Mouse (Mus musculus) lung, postnatal 36 days (tissue): ENCODE results near the gene Eif4ebp2.
A peak's percentile ranks its signal among the peaks of the same experiment; 100 is the strongest.
"Not testable (repeated sequence)": the region's sequence is repeated elsewhere in the genome, so short reads cannot be mapped to it uniquely, and the experiment has no call there.

ENCODE experiments used
- DNase-seq: peaks from one replicate; pipeline ENCODE4 v3.0.0; 2022; ENCODE audit warnings: mixed read lengths

Gene Eif4ebp2

DNA sequence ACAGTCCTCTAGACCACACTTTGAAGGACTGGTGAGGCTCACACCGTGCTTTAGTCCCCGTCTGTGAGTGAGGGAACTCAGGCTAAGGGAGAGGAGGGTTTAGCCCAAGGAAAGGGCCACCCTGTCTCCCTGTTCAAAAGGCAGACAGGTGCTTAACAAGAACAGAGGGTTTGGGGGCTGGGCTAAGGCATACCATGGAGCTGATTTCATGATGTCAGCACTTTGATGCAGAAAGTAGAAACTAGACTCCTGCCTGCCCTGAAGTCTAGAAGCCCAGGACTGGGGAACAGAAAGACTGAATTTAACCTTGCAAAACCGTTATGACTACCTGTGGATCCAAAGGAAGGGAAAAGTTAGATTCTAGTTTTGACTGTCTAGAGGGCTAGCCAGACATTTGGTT, 4.7 kb upstream of the Eif4ebp2 start:
- no peak for DNase-seq

DNA sequence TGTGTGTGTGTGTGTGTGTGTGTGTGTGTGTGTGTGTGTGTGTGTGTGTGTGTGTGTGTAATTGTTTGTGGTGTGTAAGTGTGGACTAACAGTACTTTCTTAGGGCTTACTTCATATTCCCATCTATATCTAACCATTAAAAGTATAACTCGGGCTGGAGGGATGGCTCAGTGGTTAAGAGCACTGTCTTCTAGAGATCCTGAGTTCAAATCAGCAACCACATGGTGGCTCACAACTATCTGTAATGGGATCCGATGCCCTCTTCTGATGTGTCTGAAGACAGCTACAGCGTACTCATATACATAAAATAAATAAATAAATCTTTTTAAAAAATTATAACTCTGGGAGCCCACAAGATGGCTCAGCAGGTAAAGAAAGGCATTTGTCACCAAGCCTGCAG, 710 bp upstream of the Eif4ebp2 start:
- not testable (repeated sequence) for DNase-seq

DNA sequence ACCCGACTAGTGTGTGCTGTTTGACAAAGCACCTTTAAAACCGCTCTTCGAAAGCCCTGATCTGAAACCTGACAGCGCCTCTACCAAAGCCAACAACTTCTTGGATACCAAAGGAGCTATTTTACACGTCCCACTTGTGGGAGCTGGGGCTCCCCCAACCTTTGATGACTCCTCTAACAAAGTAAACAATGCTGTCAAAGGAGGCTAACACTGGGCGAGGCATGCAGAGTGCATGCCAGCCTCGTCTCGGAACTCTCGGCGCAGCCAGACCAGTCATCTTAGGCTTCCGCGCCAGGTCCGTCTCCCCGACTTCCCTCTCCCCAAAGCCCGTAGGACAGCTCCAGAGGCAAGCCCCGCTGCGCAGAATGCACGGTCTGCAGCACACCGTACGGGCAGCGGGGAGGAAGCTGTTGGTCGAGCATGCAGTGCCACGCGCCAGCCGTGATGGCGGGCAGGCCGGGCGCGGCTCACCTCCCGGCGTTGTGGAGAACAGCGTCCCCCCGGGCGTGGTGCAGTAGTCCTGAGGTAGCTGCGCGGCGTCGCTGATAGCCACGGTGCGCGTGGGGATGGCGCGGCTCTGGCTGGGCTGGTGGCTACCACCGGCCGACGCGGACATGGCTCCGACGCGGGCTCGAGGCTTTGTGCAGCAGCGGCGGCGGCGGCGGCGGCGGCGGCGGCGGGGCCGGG, 387 bp downstream of the Eif4ebp2 start:
- peak; percentile 47 for DNase-seq

DNA sequence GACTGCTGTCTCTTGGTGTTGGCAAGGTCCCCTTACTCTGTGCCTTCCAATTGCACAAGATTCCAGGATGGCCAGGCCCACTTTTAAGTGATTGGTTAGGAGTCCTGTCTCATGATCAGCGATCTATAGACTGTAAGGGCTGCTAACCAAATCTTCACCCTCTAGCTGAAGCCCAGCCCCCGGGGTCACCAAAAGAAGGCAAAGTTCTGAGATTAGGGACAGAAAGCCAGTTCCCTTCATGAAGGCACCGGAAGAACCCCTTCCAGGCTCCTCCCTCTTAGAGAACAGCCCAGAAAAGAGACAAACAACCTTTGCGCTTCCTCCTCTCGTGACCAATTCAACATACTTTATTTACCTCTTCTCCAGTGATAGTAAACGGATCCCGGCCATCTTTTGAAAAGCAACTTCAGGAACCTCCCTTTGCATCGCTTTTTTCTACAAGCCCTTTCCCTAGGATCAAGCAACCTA, 964 bp downstream of the Eif4ebp2 start:
- DNase-seq = peak; percentile 66

DNA sequence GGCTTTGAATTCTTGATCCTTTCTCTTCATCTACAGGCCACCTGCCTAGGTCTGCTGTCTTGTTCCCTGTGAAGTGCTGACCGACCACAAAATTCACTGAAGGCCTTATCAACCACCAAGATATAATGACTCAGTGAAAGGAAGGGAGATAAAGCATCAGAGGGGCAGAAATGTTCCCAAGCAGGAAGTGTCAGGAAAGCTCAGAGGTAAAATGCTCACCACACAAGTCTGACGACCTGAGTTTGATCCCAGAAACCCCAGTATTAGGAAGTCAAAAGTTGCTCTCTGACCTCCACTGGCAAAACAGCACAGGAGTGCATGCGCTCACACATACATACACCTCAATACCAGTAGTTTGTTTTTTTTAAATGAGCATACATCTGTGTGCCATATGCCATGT, 3.6 kb downstream of the Eif4ebp2 start:
- DNase-seq = no peak

DNA sequence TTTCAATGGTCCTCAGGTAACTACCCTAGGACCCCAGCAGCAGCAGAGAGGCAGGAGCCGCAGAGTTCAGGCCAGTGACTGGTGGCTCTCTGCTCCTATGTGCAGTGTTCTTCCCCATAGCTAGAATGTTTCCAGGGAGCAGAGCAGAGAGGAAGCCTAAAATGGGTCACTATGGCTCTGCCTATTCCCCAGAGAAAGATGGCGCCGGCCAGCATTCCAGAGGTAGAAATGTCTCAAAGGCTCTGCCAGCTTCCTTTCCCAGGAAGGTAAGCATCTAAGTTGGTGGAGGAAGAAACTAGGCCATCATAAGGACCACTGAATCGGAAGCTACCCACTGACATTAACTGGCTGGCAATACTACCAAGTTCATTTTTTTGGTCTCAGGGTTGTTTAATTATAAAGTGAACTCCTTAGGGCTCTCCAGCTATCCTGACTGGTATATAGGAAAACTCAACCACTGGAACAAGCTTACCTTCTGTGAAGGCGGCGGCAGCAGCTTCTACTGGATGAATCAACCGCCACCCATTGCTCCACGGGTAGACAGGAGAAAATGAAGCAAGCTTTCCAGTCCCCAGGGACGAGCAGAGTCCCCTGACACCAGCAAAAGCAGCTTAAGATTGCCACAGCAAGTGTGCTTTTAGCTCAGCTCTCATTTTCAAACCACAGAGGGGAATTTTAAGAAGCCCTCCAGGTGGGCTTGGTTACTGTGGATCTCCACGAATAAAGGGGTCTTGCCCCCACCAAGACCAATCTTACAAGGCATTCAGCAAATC, 4.7 kb downstream of the Eif4ebp2 start:
- DNase-seq = no peak

DNA sequence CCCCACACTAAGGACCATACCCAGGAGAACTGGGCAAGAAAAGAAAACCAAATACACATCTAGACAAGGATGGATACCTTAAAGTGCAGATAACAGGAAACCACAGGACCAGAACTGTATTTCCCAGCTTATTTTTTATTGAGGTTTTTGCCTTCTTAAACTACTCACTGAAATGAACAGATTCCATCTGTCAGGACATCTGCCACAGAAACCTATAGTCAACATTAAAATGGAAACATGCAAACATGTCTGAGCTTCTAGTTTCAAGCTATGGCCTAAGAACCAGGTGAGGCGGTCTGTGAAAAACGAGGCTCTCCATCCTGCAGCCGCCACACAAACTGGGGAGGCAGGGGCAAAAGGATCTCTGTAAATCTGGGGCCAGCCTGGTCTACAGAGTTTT, 7.4 kb downstream of the Eif4ebp2 start:
- no peak for DNase-seq

DNA sequence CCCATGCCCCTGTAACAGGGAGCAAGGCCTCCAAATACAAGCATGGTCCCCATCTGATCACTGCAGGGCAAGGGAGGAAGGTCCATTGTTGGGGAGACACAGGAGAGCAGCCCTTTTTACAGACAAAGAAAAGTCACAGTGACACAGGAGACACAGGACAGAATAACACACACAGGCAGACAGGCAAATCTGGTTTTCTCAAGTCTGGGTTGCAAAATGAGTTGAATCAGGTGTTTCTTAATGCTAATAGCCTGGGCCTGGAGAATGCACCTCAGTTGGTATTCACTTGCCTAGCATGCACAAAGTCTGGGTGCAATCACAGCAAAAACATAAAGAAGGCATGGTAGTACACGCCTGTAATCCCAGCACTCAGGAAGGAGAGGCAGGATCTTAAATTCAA, 8.6 kb downstream of the Eif4ebp2 start:
- DNase-seq = no peak

DNA sequence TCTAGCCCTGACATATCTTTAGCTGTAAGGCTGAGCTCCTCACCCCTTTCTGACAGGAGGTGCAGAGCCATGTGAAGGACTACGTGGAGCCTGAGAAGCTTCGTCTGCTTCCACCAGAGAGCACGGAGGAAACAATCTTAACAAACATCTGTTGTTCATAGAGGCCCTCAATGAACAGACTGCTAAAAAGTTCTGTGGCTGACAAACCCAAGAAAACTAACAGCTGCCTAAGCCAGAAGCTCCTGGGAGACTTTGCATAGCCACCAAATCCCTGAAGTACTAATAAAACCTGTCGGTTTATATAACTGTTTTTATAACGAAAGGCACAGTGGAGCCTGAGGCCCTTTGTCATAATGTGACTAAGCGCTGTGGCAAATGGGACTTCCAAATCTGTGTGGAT, 9.0 kb downstream of the Eif4ebp2 start:
- DNase-seq = no peak

DNA sequence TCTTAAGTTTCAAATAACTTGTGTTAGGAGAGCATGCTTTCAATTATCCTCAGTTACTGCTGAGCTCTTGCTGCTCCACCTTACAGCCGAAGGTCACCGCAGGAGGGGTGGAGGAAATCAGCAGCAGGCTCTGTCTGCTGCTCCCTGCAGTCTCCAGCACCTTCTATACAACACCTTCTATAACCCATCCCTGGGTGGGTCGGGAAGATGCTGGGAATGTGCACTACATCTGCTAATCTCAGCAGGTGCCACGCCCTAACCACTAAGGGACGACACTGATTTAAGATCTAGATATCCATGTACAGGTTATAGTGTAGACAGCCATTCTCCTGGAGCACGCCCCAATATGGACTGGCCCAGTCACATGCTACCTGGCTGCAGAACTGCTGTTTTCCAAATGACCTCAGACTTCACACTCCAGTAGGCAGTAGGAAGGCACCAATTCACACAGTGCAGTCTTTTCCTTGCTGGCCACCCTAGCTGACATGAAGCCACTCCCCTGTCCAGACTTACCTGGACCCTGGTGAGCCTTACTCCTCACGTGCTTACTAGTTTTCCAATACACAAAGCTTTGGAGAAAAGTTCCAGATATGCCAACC, 12.2 kb downstream of the Eif4ebp2 start:
- no peak for DNase-seq

DNA sequence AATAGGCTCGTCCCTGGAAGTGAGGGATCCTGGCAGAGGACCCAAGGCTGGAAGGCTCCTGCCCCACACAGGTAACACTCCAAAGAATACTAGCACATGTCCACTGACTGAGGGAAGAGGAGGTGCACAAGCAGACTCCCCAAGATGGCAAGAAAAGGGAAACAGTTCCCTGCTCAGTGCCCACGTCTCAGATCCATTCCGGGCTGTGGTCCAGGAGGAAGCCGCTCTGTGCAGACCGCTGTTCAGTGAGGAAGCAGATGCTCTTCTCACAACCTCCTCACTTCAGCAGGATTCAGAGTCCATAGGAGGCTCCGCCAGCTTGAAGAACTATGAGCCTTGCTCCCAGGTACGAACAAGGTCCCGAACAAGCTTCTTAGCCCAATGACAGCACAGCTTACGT, 21.1 kb downstream of the Eif4ebp2 start:
- DNase-seq = no peak

DNA sequence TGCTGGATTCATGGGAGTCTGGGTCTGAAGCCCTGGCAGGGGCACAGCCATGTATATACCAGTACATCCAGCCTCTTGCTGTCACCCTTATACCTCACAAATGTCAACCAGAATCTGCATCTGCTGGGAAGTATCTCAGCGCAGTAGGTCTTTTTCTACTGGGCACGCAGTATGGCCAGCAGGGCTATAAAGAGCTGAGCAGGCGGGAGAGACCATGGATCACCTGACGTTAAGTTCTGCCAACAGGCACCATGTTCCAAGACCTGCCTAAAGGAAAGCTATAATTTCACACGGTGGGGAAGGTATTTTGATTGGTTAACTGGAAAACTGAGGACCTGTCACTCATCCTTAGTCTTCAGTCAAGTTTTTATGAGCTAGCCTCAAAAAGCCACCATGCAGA, 23.4 kb downstream of the Eif4ebp2 start:
- no peak for DNase-seq

DNA sequence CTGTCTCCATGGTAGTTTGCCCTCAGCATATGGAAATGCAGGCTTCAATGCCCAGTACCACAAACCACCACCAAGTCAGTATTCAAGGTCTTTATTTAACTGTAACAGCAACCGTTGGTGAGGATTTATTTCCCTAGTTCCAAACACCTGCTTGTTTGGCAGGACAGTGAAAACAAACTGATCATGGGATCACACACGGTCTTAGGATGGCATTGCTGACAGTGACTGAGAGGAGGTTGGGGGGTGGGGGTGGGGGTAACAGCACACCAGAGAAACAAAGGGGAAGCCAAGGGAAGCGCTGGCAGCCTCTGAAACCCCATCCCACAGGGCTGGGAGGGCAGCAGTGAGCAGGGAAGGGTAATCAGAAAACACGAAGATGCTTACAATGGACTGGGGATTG, 24.0 kb downstream of the Eif4ebp2 start:
- no peak for DNase-seq

DNA sequence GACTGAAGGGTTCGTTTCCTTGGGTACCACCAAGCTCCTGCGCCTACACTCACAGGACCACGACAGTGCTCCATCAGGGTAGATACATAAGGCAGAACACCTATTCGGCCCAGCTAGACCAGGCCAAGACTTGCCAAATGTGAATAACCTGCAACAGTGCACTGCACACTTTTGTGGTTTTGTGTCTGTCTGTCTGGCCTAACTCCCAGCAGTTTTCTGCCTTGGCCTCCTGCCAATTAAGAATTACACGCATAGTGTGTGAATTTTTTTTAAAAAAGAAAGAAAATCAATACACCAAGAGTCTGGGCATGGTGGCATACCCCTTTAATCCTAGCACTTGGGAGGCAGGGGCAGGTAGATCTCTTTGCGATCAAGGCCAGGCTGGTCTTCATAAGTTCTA, 24.5 kb downstream of the Eif4ebp2 start:
- DNase-seq = no peak

DNA sequence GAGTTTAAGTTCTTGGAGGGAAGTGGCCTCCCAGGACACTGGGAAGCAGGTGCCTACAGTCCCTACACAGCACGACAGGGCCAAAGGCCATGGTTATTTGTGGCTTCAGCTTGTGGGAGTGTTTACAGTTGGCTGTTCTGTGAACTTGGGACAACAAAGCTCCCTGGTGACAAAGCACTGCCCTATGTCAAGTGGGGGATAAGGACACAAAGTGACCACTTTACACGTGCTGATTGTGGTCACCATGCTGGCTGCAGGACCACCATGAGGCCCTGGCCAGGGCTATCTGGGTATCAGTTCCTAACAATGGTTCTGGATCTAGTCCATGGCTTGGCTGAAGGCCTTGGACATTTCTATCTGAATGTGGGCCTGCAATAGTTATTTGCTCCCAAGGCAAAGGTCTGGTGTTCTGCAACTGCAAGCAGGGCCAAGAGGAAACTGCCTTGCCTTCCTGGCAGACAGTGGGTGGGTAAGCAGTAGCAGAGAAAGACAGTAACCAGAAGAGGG, 26.2 kb downstream of the Eif4ebp2 start:
- DNase-seq = peak; percentile 65

DNA sequence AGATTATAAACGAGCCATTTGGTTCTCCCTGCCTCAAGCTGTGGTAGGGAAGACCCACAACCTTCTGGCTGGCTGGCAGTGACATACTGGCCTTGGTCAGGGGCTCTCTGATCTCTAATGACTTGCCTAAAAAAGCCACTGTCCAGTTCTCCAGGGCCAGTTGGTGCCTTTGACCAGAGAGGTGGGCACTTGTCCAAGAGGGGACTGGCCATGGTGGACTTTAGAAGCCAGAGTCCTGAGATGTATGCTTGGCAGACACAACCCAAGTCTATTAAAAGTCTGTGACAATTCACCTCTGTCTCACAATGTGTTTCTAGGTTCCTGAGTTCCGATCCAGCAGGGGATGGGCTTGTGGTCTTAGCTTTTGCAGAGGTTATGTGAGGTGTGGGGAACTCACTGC, 27.4 kb downstream of the Eif4ebp2 start:
- no peak for DNase-seq

DNA sequence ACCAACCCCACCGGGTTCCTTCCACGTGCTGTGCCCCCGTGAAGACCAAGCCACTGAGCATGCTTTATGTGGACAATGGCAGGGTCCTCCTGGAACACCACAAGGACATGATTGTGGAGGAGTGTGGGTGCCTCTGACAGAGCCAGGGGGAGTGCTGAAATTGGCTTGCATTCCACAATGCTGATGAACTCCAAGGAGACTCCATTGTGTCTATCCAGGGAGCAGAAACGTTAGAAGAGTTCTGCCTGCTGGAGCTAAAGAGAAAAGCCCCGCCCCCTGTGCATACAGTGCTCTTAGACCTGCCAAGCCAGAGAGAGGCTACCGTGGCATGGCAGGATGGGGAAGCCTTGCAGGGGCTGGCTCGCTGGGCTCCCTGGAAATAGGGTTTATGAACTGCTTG, 28.0 kb downstream of the Eif4ebp2 start:
- no peak for DNase-seq

DNA sequence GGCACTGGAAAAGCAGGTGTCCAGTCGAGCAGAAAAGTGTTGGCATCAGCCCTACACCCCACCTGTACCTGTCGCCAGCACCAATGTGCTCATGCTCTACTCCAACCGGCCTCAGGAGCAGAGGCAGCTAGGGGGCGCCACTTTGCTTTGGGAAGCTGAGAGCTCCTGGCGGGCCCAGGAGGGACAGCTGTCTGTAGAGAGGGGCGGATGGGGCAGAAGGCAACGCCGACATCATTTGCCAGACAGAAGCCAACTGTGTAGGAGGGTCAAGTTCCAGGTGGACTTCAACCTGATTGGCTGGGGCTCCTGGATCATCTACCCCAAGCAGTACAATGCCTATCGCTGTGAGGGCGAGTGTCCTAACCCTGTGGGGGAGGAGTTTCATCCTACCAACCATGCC, 29.2 kb downstream of the Eif4ebp2 start:
- DNase-seq = peak; percentile 66

DNA sequence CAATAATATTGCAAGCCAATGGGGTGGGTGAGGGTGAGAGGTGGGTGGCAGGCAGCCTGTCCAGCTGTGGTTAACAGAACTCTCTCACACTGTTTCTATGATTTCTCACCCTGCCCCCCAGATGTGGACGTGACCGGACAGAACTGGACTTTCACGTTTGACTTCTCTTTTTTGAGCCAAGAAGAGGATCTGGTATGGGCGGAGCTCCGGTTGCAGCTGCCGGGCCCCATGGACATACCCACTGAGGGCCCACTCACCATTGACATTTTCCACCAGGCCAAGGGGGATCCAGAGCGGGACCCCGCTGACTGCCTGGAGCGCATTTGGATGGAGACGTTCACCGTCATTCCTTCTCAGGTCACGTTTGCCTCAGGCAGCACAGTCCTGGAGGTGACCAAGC, 29.6 kb downstream of the Eif4ebp2 start:
- DNase-seq = peak; percentile 11

DNA sequence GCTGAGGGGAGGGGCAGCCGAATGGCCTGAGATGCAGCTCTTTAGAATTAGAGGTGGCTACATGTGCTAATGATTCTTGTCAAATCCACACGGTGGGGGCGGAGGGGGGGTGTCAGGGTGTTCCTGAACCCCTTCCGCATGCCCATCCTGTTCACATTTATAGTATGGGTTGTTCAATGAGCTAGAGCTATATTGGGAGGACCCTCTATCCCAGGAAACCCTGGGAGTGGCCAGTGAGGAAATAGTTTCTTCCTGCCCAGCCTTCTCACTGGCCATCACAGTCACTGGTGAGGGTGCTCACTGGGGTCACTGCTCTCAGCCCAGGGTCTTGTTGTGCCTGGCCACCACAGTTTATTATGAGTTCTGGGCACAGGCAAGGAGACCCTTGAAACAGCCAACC, 32.5 kb downstream of the Eif4ebp2 start:
- DNase-seq = peak; percentile 50

DNA sequence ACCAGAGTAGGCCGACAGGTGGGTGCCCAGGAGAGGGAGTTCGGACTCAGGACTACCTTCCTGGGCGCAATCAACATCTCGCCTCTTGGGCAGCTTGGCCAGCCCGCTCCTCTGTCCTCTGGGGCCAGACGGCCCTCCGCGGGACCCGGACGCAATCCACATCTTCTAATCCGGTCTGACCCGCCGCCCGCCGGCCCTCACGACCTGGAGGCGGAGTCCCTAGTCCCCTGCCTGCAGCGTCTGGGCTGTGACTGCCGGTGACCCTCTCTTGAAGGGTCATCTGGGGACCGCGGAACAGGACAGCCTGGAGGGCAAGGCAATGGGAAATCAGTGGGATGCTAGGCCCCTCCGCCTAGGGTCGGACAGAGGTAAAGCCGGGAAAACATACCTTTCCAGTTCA, 33.3 kb downstream of the Eif4ebp2 start:
- DNase-seq = no peak

DNA sequence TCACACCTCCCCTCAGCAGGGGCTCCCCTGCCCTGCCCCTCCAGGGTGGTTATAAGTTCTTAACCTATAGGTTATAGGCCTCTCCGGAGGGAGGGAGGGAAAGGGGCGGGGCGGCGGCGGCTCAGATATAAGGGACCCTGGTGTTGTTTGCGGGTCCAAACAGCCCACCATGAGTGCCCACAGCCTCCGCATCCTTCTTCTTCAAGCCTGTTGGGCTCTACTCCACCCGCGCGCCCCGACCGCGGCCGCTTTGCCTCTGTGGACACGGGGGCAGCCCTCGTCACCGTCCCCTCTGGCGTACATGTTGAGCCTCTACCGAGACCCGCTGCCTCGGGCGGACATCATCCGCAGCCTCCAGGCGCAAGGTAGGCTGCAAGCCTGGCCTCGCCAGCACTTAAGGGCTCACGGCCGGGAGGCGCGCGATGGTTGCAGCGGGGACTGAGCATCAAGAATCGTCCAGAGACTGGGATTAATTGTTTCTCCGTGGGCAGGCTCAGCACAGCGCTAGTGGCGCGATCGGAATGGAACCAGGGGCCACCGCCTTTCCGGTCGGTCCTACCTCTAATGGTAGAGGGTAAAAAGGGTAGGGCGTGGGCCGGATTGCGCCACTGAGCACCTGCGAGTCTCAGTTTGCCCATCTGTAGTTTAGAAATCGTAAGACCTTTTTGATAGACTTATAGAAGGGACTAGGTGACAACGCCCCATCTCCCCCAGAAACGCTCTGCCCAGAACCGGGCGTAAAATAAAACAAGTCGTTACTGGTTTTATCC, 34.1 kb downstream of the Eif4ebp2 start:
- DNase-seq = peak; percentile 14

DNA sequence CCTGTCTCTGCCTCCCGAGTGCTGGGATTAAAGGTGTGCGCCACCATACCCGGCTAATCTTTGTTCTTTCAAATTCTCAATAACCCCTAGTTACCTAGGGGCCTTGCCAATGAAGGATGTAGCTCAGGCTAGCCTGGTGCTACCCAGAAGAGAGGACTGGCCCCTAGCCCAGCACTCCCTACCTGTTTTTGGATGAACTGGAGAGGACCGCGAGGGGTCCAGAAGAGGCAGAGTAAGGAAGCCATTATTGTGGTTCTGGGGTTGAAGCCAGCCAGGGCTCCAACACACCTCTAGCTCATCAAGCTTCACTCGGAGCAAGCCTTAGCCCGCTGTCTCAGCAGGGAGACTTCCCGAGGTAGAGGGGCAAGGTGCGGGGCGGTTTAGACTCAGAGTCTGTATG, 34.8 kb downstream of the Eif4ebp2 start, which contains the start of gene Nodal:
TSS of gene Nodal (plus strand) at position 301 of the 400 bp plus-strand sequence.
- no peak for DNase-seq
